Mouse (Mus musculus): Measurements from ENCODE around the gene Tdrd12.

DNA sequence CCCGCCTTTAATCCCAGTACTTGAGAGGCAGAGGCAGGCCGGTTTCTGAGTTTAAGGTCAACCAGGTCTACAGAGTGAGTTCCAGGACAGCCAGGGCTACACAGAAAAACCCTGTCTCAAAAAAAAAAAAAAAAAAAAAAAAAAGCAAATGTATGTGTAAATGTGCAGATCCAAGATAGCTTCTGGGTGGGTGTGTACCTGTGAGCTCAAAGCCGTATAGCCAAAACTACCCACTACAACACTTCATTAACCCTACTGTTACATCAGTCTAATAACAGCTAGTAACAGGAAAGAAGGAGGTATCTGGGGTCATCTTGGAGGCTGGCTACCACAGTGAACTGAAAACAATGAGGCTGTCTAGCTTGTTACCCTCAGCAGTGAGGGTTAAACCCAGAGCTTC lies 22.3 kb upstream of the Tdrd12 start:
- TF ChIP-seq CTCF (IDR thresholded peaks at IDR 0.05; ENCODE audit: low read depth, low read length) (no peak), POLR2A (IDR thresholded peaks at IDR 0.05; ENCODE audit: borderline replicate concordance, low read depth, low read length) (no peak)

Measured in bone marrow macrophage, adult 2 months (primary cell).